Mouse (Mus musculus): ENCODE measurements around the gene Evl.
"Not testable (repeated sequence)": the region's sequence is repeated elsewhere in the genome, so short reads cannot be mapped to it uniquely, and the experiment has no call there.

Evl gene

DNA sequence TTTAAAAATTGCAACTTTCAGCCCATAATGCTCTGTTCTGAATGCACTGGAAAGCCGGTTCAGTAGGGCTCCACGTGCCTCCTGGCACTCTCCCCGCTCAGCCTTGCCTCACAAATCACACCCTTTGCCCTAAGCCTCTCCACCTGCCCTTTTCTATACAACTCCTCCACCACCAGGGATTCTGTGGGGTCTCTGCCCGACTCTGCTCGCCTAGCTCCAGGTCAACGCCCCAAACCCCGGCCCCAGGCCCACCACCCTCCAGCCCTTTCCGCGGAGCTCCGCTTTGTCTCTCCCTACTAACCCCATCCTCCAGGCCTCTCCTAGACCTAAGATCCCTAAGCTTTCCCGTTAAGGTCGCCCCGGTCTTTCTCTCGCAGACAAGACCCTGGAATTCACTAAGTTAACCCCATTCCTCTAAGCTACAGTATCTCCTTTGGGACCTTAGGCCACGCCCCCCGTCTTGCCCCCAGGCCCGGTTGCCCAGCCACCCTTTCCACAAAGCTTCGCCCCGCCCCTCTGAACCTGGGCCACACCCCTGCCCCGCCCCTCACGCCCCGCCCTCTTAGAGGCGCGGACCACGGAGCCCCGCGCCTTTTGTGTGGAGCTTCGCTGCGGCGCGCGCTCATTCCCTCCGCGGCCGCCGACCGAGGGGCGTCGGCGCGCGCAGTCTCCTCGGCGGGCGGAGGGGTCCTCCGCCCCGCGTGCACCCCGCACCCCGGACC, at the start of gene Evl:
Gene Evl (plus strand): TSS at position 601 of the 722 bp plus-strand sequence.
- DNase-seq: peak; percentile 62 to 63

DNA sequence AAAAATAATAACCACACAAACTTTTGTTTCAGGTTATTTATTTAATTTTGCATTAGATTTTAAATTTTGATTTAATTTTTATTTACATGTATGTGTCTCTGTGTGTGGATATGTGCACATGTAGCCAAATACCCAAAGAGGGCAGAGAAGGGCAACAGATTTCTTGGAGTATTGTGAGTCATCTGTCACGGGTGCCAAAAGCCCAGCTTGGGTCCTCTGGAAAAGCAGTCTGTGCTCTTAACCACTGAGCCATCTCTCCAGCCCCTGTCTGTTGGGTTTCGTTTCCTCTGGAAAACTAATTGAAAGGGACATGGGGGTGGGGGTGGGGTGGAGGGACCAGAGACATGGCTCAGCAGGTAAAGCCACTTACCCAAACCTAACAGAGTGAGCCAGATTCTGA, 48.7 kb upstream of the Evl start:
- no peak for DNase-seq

DNA sequence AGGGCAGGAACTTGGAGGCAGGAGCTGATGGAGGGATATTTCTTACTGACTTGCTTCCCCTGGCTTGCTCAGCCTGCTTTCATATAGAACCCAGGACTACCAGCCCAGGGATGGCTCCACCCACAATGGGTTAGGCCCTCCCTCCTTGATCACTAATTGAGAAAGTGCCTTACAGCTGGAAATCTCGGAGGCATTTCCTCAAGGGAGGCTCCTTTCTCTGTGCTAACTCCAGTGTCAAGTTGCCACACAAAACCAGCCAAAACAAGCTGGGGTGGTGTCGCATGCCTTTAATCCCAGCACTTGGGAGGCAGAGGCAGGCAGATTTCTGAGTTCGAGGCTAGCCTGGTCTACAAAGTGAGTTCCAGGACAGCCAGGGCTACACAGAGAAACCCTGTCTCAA, 47.5 kb upstream of the Evl start:
- DNase-seq: not testable (repeated sequence)

DNA sequence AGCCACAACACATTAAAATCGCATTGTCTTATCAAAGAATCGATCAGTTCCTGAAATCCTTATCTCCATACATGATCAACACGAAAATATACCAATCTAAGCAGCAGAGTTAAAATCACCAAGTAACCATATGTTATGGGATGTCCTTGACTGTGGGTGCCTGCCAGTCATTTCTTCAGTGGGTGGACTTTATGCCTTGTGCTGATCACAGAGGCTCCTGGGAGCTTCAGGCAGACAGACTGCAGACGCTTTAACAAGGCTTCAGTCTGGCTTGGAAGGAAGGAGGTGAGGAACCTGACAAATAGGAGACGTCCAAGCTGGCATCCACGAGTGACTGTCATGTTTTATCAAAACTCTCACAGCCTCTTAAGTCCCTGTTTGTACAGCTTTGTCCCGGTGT, 43.9 kb upstream of the Evl start:
- no peak for DNase-seq

DNA sequence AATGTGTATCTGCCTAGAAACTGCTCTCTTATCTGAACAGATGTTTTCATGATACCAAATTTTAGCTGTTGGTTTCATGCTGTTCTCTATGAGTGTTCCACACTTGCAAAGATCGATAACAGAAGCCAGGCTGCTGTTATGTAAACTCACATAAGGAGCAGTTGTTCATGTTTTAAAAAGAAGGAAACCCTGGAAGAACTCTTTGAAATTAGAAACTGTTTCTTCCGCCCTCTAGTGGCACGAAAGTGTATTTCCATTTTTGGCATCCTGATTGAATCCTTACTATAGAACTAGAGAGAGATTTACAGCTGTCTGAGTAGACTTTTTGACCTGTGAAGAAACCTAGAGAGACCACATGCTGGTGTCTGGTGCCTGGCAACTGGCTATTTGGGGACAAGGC, 43.5 kb upstream of the Evl start:
- peak in 1 of 2 experiments; percentile 14 for DNase-seq

DNA sequence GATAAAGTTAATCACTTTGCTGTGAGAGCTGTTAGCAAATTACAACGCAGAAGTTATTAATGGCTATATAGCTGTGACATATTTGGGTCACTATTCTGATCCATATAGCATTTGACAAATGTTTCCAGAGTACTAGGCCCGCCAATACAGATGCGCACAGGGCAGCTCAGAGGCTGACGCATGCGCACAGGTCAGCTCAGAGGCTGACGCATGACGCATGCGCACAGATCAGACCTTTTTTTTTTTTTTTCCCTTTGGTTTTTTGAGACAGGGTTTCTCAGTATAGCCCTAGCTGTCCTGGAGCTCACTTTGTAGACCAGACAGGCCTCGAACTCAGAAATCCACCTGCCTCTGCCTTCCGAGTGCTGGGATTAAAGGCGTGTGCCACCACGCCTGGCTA, 39.1 kb upstream of the Evl start:
- no peak for DNase-seq

DNA sequence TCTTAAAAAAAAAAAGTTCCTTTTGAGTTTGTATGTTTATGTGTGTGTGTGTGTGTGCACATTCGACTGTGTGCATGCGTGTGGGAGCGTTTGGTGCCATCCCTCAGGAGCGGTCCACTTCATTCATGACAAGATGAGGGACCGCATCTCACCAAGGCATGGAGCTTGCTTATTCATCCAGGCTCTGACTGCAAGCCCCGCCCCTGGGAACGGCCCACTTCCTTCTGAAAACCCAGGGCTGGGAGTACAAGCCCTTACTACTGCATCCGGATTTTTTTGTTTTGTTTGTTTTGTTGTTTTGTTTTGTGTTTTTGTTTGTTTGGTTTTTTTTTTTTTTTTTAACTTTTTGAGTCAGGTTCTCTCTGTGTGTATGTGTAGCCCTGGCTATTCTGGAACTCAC, 35.1 kb upstream of the Evl start:
- no peak for DNase-seq

DNA sequence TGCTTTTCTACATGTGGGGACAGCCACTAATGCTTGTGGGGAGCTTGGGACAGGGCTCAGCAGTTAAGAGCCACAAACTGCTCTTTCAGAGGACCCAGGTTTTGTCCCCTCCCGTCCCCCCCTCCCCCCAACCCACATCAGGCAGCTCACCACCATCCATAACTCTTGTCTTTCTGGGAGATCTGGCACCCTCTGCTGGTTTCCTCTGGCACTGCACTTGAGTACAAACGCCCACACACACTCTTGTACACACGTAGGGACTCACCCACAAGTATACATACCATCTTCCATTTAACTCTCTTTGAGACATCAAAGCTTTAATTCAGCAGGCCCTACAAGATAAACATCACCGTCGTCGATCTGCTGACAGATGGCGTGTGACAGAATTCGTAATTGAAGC, 25.3 kb upstream of the Evl start:
- DNase-seq: peak; percentile 53 to 55

DNA sequence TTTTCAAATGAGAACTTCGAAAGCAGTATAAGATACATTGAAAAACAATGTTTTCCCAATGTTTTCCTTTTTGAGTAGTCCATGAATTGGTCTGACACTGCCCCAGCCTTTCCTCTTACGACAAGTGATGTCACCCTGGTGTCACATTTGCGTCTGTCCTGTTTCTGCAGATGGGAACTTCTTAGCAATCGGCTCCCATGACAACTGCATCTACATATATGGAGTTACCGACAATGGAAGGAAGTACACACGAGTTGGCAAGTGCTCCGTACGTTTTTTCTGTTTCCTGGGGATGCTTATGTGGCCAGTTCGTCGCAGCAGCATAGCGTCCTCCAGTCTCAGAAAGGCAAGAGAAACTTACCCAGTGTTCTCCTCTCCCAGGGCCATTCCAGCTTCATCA, 20.0 kb upstream of the Evl start:
- DNase-seq: no peak

DNA sequence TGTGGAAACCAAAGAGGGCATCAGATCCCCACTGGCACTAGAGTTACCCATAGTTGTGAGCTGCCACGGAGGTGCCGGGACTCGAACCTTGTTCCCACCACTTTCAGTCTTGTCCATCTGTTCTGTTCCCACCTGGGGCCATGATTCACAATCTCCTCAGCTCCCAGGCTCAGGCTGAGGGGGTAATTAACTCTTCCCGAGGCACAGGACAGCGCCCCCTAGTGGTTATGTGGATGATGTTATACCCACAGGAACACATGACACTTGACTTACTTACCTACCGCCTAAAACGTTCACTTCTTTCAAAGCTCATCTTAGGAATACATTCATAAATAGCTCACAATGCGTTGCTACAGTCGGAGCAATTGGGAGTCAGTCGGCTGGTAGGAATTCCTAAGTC, 18.1 kb upstream of the Evl start:
- peak; percentile 21 to 29 for DNase-seq

DNA sequence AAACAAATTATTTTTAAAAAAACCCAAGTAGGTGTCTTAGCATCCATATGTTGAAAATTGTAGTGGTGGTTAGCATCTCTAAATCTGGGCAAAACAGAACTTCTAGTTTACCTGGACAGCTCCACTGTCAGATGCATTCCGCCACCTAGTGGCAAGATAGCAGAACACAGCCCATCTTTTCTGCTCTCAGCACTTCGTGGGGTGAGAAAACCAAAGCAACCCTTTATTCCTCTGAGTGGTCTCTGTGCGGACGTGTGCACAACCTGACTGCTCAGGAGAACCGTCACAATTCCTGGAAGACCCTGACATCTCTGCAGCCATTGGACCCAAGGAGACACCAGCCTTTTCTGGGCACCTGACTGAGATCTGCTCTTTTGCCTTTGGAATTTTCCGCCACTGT, 13.4 kb upstream of the Evl start:
- peak; percentile 47 to 48 for DNase-seq

DNA sequence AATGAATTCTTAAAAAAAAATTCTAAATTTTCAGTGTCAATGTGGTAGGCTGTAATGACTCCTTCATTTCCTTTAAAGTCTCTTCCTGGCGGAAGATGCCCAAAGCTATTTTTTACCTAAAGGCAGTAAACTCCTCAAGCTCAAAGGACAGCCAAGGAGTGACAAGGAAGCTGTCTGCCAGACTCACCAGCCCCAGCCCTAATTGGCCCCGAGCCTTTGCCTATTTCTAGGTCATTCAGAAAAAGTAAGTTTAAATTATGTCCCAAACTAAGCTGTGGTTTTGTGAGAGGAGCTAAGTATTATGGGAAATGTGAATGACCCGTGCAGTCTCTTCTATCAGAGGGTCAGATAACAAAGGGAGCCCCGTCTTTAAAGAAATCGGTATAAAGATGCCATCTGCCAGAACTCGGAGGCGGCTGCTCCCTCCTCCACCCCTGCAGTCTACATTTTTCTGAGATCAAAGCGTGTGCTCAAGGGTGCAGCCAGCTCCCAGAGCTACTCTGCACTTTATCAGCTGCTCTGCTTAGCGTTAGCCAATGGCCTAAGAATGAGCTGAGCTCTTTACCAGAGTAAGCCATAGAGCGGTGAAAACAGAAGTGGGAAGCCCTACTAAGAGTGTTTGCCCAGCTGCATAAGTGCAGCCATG, 7.9 kb upstream of the Evl start:
- DNase-seq: no peak

DNA sequence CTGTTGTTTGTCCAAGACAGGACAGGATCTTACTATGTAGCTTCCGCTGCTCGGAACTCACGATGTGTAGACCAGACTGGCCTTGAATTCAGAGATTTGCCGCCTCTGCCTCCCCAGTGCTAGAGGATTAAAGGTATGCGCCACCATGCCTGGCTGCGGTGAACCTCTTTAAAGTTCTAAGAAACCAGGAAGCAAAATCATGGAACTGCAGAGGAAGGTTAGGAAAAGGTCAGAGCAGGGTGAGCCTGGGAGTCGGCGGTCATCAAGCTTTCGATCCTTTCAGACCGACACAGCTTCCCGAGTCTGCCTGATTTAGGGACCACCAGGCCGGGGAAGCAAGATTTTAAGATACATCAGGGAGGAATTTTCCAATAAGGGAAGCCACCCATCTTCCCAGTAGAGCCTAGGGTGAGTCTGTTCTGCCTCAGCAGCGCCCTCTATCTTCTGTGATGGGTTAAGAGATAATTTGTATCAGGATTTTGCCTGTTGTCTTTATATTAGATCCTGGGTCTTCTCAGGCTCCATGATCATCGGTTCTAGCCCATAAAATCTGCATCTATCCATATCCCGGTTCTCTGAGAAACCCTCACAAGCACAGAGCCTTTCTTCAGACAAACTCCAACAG, 7.2 kb upstream of the Evl start:
- no peak for DNase-seq

DNA sequence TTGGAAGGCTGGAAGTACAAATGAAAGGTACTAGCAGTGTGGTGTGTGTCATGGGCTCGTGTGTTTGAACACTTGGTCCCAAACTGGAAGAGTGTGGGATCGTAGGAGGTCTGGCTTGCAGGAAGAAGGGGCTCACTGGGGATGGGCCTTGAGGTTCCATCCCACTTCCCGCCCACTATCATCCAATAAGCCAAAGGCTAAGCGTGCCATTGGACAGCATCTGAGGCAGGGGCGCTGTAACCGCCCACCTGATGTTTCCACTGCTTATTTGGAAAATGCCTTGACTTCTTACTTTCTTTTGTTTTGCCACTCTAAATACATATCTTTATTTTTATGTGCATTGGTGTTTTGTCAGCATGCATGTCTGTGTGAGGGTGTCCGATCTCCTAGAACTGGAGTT, 2.8 kb upstream of the Evl start:
- no peak for DNase-seq

DNA sequence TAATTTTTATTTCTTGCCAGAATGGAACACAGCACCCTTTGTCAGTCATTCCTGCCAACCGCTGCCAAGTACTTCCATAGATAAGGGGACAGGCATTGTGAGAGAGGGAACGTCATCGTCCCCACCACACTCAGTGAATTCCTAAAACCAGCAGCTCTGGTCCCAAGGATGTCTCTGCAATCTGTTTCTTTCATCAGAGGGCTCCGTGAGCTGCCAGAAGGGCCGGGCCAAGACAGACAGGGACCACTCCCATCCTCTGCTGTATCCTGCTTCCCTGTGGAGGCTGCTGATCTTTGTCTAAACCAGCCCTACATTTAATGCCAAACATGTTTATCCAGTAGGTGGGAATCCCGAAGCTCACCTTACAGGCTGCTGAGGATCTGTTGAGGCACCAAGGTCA, 1.4 kb upstream of the Evl start:
- no peak for DNase-seq

DNA sequence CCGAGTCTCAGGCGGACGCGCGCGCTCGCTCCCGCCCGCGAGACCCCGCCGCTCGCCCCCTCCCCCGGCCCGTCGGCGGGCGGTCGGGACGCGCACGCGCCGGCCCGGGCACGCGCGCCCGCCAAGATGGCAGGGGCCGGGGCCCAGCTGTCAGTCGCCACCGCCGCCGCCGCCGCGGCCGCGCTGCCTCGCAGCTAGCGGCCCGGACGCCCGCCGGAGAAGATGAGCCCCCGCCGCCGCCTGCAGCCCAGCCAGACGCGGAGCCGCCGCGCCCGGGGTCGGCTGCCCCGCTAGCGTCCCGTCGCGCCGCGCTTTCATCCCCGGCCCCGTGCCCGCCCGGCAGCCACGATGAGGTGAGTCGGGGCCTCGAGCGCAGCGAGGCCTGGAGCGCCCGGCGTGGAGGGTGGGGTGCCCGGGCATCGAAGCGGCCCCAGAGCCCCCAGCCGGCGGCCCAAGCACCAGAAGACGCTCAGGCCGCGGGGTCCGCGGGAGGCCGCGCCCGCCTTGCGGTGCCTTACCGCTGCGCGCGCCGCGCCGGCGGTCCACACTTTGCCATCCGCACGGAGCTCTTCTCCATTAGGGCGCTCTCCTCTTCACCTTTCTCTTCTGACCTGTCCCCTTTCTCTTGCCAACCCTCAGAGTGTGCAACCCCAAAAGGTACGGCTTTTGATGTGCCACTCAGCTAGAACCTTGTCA, 489 bp downstream of the Evl start:
- DNase-seq: peak; percentile 24 to 26

DNA sequence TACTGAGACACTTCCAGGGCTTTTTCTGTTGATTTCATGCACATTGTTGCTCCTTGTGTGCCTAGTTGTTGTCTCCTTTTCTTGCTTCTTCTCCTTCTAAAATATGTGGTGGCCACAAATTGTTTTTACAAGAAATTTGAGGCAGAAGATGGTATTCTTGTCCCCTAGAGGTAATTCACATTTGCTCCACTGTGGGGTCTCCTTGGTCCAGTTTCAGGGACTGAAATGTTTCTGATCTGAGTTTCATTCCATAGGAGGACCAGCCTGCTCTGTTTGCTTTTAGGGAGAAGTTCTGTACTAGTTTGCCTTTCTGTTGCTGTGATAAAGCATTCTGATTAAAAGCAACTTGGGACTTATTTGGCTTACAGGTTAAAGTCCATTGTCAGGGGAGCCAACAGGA, 3.7 kb downstream of the Evl start:
- DNase-seq: no peak

DNA sequence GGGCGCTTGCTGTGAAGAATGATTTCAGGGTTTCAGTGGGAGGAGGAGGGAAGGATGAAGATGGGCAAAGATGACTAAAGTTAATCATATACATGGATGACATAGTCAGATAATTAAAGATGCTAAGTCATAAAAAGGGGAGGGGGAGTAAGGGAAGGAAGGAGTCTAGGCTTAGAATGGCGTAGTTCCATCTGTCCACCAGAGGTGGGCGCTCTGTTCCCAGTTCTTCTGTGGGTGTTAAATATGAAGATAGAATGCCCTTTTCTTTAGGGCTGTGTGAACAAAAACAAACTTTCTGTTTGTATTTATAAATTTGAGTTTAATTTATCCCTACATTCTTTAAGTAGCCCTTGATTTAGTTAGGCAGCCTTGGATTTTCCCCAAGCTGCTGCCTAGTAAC, 8.7 kb downstream of the Evl start:
- DNase-seq: peak; percentile 42 to 45

DNA sequence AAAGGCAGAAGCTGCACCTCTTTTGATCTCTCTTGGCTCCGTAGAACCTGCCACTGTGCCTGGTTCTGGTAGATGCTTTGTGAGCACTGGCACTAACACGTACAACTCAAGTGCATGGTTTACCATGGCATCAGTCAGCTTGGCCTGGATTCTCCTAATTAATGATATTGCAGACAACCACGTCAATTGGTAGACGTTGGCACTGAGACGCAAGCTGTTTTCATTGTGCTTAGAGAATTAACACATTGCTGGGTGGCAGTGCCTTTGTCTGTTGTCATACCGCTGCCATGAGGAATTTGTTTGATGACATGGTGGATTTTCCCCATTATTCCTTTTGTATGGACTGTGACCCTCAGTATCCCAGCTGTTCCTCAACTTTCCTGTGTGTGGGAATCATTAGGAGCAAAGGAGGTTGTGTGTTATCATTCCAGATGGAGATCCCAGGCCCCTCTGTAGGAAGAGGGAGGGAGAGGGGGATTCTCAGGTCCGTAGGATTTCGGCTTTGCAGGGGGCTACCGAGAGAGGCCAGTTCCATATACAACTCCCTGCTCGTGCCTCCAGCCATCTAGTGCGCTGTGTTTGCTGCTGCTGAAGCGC, 10.5 kb downstream of the Evl start:
- no peak for DNase-seq

DNA sequence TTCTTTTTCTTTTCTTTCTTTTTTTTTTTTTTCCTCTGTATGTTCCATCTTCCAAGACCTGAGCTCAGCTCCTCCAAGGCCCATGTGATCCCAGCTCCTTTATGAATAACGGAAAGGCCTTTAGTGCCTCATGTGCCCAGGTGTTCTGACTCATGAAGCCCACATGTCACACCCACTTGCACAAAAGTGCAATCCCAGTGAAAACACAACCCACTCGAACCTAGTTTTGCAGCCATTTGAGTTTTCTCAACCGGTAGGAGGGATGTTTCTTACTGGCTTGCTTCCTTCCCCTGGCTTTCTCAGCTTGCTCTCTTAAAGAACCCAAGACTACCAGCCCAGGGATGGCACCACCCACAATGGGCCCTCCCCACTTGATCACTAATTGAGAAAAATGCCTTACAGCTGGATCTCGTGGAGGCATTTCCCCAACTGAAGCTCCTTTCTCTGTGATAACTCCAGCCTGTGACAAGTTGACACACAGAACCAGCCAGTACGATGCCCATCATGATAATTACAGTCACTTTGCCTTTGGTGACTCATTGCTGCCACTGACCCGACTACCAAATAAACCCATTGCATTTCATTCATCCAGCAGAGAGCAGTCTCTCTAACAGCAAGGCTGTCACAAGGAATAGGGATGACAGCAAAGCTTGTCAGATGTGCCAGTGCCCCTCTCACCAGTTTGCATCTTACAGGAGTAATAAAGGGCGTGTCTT, 24.8 kb downstream of the Evl start:
- DNase-seq: no peak

DNA sequence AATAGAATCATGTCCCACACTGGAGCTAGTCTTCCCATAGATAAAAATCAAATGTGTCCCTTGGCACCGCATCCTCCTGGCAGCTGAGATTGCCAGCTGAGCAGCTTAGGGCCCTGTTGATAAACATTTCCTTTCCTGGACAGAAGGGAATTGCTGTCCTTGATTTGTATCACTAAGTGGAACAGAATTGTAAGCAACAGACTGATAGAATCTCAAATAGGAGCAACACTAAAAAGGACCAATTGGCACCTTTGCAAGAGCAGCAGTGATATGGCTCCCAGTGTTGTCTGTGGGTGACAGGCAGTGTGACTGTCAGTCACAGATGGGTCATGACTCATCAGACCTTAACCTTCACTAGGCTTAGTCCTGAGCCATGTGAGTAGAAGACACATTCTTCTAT, 29.3 kb downstream of the Evl start:
- DNase-seq: no peak

DNA sequence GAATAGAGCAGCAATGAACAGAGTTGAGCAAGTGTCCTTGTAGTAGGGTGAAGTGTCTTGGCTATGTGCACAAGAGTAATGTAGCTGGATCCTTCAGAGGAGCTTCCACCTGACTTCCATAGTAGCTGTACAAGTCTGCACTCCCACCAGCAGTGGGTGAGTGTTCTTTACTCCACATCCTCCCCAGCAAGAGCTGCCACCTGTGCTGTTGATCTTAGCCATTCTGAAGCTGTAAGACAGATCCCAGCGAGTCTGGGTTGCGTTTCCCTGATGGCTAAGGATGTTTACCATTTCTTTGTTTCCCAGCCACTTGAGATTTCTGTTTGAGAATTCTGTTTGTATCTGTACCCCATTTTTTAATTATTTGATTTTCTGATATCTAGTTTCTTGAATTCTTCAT, 35.6 kb downstream of the Evl start:
- no peak for DNase-seq

DNA sequence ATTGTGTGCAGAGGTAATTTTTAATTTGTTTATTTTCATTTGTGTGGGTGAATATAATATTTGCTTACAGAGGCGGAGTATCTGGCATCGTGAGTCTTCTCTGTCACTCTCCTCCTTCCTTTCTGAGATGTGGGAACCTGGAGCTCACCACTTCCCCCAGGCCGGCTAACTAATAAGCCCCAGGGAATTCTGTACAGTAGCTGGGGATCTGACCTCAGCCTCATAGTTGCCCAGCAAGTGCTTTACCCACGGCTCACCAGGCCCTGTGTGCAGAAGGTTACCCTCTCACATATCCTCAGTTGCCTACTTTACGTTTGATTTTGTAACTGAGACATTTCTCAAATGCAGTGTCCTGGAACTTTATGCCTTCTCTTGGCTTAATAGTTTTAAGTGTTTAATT, 37.1 kb downstream of the Evl start:
- no peak for DNase-seq

Measured in B cell, adult 2 months (primary cell).